Mouse (Mus musculus): ENCODE measurements at regions not wholly inside any gene's neighbourhood (a gene's known extent, or its start where the extent isn't known, plus 50 kb on each side); places are given as distances from the start of the nearest gene placed in this dataset. TPM values are rescaled to one million over a fixed set of nuclear protein-coding genes. Genes with fewer than 3 reads are reported as not detected.

GRCm38 (mm10) chr13:60544363-60544762, 57.4 kb upstream of the Dapk1 start:
- 0 out of 2 replicates have a peak, but pooled peaks cover 3% of the 10 kb centered on the region for H3K4me1 ChIP-seq
- H3K9ac ChIP-seq = no peak overlapping the region
- no peaks in the 10 kb centered on the region for H3K27me3 ChIP-seq
- H3K4me3 ChIP-seq (replicated peaks) = no peak overlapping the region
- 80% methylated on average over 3 of the region's 3 CpGs for WGBS
- no peak overlapping the region for H3K4me2 ChIP-seq
- no peaks in the 10 kb centered on the region for H3K9me3 ChIP-seq (replicated peaks)
- H3K27ac ChIP-seq = no peak overlapping the region
- H3K36me3 ChIP-seq = no peaks in the 10 kb centered on the region
- ATAC-seq (replicated peaks; ENCODE audit: low FRiP score) = no peak

GRCm38 (mm10) chr13:60545999-60546733, 55.6 kb upstream of the Dapk1 start:
- WGBS = 87% methylated on average over 2 of the region's 2 CpGs
- Histone ChIP-seq H3K27me3 (no peaks in the 10 kb centered on the region), H3K27ac (no peak overlapping the region), H3K4me3 (replicated peaks) (no peak overlapping the region), H3K9me3 (replicated peaks) (no peaks in the 10 kb centered on the region), H3K9ac (no peak overlapping the region), H3K36me3 (no peaks in the 10 kb centered on the region), H3K4me1 (0 out of 2 replicates have a peak, but pooled peaks cover 3% of the 10 kb centered on the region), H3K4me2 (no peak overlapping the region)
- no peak for ATAC-seq (replicated peaks; ENCODE audit: low FRiP score)

Small RNA genes lying in the stretch of these regions (microRNA-seq; reads per million reads assigned to microRNA genes)
- gene Gm24999 (not detected), gene Gm25000 (not detected)
